9 mouse cellular contexts compared by ENCODE assay signal in genomic region chr4:114477082-114477771, GRCm38 (mm10).
DNase-seq lines count a peak whose midpoint lies in the region; ATAC-seq and TF ChIP-seq lines count a peak whose summit lies in the region.
"Had no signal": no experiment of that assay in that cellular context is flagged by ENCODE, and none has a peak within 500 bp of the region (broad histone marks: within the 10 kb centered on the region; RNA-seq: fewer than 3 reads in every experiment).

No protein-coding gene starts in this region.

- H3K36me3 ChIP-seq in forebrain, embryonic 13.5 days (ENCODE audit: poor library complexity, severe bottlenecking), result no peaks in the 10 kb centered on the region
- no peaks in the 10 kb centered on the region for H3K36me3 ChIP-seq in forebrain, embryonic 11.5 days (ENCODE audit: control insufficient read depth, insufficient read depth, low read length)
- H3K36me3 ChIP-seq in hindbrain, embryonic 10.5 days, result no peaks in the 10 kb centered on the region
- no peaks in the 10 kb centered on the region for H3K36me3 ChIP-seq in kidney, embryonic 14.5 days (ENCODE audit: control insufficient read depth, insufficient read depth, low read length)

- no peak overlapping the region for H3K9ac ChIP-seq in forebrain, embryonic 13.5 days
- H3K9ac ChIP-seq in forebrain, embryonic 11.5 days (ENCODE audit: low read length), result no peak overlapping the region
- no peak overlapping the region for H3K9ac ChIP-seq in kidney, embryonic 14.5 days (ENCODE audit: low read depth, low read length)

- no peak overlapping the region for H3K4me2 ChIP-seq in forebrain, embryonic 13.5 days
- H3K4me2 ChIP-seq in forebrain, embryonic 11.5 days (ENCODE audit: low read depth, low read length, severe bottlenecking), result no peak overlapping the region
- no peak overlapping the region for H3K4me2 ChIP-seq in kidney, embryonic 14.5 days (replicated peaks; ENCODE audit: low read depth, low read length)

- no peak overlapping the region for H3K27ac ChIP-seq in forebrain, embryonic 13.5 days
- no peak overlapping the region for H3K27ac ChIP-seq in forebrain, embryonic 11.5 days (ENCODE audit: low read depth, low read length)
- peak overlapping the region; percentile 32; the same call in 1 of the 2 replicates for H3K27ac ChIP-seq in cortical plate, adult 2 months (ENCODE audit: insufficient read depth, low read length)
- peak overlapping the region; percentile 2; the same call in 1 of the 2 replicates for H3K27ac ChIP-seq in hindbrain, embryonic 10.5 days
- no peak overlapping the region for H3K27ac ChIP-seq in kidney, embryonic 14.5 days (ENCODE audit: low read depth, low read length)

- H3K27me3 ChIP-seq in forebrain, embryonic 13.5 days, result no peaks in the 10 kb centered on the region
- H3K27me3 ChIP-seq in forebrain, embryonic 11.5 days (ENCODE audit: control insufficient read depth, insufficient read depth, low read length), result no peaks in the 10 kb centered on the region
- no peaks in the 10 kb centered on the region for H3K27me3 ChIP-seq in hindbrain, embryonic 10.5 days (ENCODE audit: insufficient read depth, poor library complexity, severe bottlenecking)
- H3K27me3 ChIP-seq in kidney, embryonic 14.5 days (ENCODE audit: control insufficient read depth, insufficient read depth, low read length), result no peaks in the 10 kb centered on the region

- 52% methylated on average over 11 of the region's 11 CpGs for WGBS in forebrain, embryonic 13.5 days
- 59% methylated on average over 11 of the region's 11 CpGs for WGBS in forebrain, embryonic 11.5 days
- WGBS in hindbrain, embryonic 10.5 days, result 36% methylated on average over 11 of the region's 11 CpGs
- WGBS in kidney, embryonic 14.5 days, result 41% methylated on average over 11 of the region's 11 CpGs

- peaks cover 22% of the 10 kb centered on the region for H3K4me1 ChIP-seq in forebrain, embryonic 13.5 days
- H3K4me1 ChIP-seq in forebrain, embryonic 11.5 days (replicated peaks; ENCODE audit: control insufficient read depth, insufficient read depth, low read length), result peaks cover 7% of the 10 kb centered on the region; the same call in 1 of the 2 replicates
- H3K4me1 ChIP-seq in cortical plate, adult 2 months (ENCODE audit: control insufficient read depth, insufficient read depth, low read length), result peaks cover 5% of the 10 kb centered on the region
- peaks cover 35% of the 10 kb centered on the region for H3K4me1 ChIP-seq in hindbrain, embryonic 10.5 days (replicated peaks)
- no peaks in the 10 kb centered on the region for H3K4me1 ChIP-seq in kidney, embryonic 14.5 days (ENCODE audit: control insufficient read depth, insufficient read depth, low read length)

- ATAC-seq in forebrain, embryonic 13.5 days, result peak; percentile 69
- no peak for ATAC-seq in forebrain, embryonic 11.5 days (replicated peaks; ENCODE audit: low FRiP score)
- ATAC-seq in kidney, embryonic 14.5 days (ENCODE audit: low FRiP score, low TSS enrichment), result no peak

- no peak for TF ChIP-seq CTCF in cortical plate, adult 2 months (IDR thresholded peaks at IDR 0.05; ENCODE audit: extremely low read depth, insufficient read depth, low read length)

- no peaks in the 10 kb centered on the region for H3K9me3 ChIP-seq in forebrain, embryonic 13.5 days (replicated peaks)
- H3K9me3 ChIP-seq in forebrain, embryonic 11.5 days (ENCODE audit: control insufficient read depth, low read length), result no peaks in the 10 kb centered on the region
- no peaks in the 10 kb centered on the region for H3K9me3 ChIP-seq in hindbrain, embryonic 10.5 days
- H3K9me3 ChIP-seq in kidney, embryonic 14.5 days (ENCODE audit: control insufficient read depth, low read length), result no peaks in the 10 kb centered on the region

- DNase-seq in forebrain, embryonic 11.5 days (ENCODE audit: low spot score), result no peak
- peak; percentile 30 for DNase-seq in hindbrain, embryonic 10.5 days (ENCODE audit: low spot score)
- peak; percentile 6 for DNase-seq in lung, postnatal 36 days
- DNase-seq in kidney, adult 9 months, result no peak
- no peak for DNase-seq in cerebellum, adult 9-11 months
- DNase-seq: adrenal gland, postnatal 14 days had no signal

- no peak overlapping the region for H3K4me3 ChIP-seq in forebrain, embryonic 13.5 days
- H3K4me3 ChIP-seq in forebrain, embryonic 11.5 days (ENCODE audit: low read depth, low read length), result no peak overlapping the region
- H3K4me3 ChIP-seq in cortical plate, adult 2 months (ENCODE audit: insufficient read depth, low read length), result no peak overlapping the region
- no peak overlapping the region for H3K4me3 ChIP-seq in hindbrain, embryonic 10.5 days
- no peak overlapping the region for H3K4me3 ChIP-seq in kidney, embryonic 14.5 days (ENCODE audit: low read length)

- TF ChIP-seq POLR2A in cortical plate, adult 2 months (IDR thresholded peaks at IDR 0.05; ENCODE audit: extremely low read depth, insufficient read depth, low read length), result no peak

Comparison
In these comparisons a context has a peak if more than half of its experiments do, and no peak if none do; other contexts are left out.
1. H3K27ac ChIP-seq: peak in cortical plate, adult 2 months (single experiment) and hindbrain, embryonic 10.5 days (single experiment); none in forebrain, embryonic 13.5 days (single experiment), forebrain, embryonic 11.5 days (single experiment) and kidney, embryonic 14.5 days (single experiment).
2. DNase-seq: peak in hindbrain, embryonic 10.5 days (single experiment) and lung, postnatal 36 days (single experiment); none in forebrain, embryonic 11.5 days (single experiment), kidney, adult 9 months (single experiment) and cerebellum, adult 9-11 months (single experiment).